Mouse (Mus musculus): Measurements from ENCODE around the gene Txlna. TPM values are rescaled to one million over a fixed set of nuclear protein-coding genes. Genes with fewer than 3 reads are reported as not detected.

Gene Txlna
- polyA plus RNA-seq, 1 experiment from 2014 or later, result 58.1 TPM

DNA sequence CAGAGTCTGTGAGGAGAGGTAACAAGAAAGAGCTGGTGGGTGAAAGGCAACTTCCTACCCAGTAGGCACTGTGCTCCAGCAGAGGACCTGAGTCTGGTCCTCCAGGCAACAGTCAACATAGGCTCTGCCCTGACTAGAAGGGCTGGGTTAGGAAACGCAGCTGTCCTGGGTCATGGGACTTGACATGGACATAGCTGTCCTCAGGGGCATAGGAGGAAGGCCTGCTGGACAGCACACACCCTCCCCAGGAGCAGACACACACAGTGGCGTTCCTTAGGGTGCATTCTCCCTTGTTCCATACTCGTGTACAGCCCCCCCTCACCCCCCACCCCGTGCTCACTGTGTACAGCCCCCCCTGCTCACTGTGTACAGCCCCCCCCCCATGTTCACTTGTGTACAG is 30.4 kb downstream of the Txlna start:
- 0 out of 2 replicates have a peak overlapping the region, but pooled peaks have one; percentile 46 for H3K9ac ChIP-seq
- no peak overlapping the region for H3K4me3 ChIP-seq
- ATAC-seq (ENCODE audit: low FRiP score), result no peak
- no peak overlapping the region for H3K27ac ChIP-seq
- H3K36me3 ChIP-seq, result peaks cover 41% of the 10 kb centered on the region
- H3K4me2 ChIP-seq, result no peak overlapping the region
- 65% methylated on average over 4 of the region's 4 CpGs for WGBS
- no peaks in the 10 kb centered on the region; the same call in 1 of the 2 replicates for H3K4me1 ChIP-seq (replicated peaks)
- H3K27me3 ChIP-seq, result no peaks in the 10 kb centered on the region
- H3K9me3 ChIP-seq, result no peaks in the 10 kb centered on the region

DNA sequence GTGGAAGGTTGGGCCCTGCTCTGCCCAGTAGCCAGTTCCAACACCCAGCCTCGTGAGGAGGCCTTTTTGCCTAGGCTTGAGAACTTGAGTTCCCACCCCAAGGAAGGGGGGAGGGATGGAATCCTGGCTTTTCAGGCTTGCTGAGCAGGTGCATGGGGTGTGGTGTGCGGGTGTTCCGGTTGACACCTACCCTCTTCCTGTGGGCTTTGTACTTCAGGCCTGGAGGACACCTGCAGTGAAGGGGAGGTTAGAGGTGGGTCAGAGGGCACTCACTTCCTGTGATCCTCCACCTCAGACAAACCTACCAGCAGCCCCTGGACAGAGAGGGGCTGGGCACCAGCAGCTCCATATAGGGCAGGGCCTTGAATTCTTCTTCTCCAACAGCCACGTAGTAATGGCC is 30.8 kb downstream of the Txlna start:
- no peak for ATAC-seq (ENCODE audit: low FRiP score)
- H3K36me3 ChIP-seq, result peaks cover 44% of the 10 kb centered on the region
- WGBS, result 86% methylated on average over 4 of the region's 4 CpGs

DNA sequence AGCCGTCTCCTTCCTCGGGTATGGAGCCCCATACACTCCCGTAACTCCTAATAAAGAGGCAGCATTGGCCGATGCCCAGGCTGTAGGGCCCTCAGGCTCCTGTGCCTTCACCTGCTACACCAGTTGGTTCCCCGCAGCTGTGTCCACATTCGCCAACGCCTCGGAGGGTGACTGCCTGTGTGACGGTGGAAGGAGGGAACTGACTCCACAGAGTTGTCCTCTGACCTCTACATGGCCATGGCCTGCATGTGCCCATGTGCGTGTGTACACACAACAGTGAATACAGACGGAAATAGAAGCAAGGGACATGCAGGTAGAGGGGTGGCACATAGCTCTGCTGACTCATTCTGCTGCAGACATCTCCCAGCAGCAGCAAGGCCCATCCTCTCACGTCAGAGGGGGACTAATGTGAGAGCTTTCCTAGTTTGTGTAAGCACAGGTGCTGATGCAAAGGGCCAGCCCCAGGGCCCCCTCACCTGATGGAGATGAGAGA is 31.7 kb downstream of the Txlna start:
- H3K4me2 ChIP-seq, result no peak overlapping the region
- no peaks in the 10 kb centered on the region for H3K9me3 ChIP-seq
- H3K4me1 ChIP-seq (replicated peaks), result no peaks in the 10 kb centered on the region; the same call in 1 of the 2 replicates
- no peak for ATAC-seq (ENCODE audit: low FRiP score)
- no peaks in the 10 kb centered on the region for H3K27me3 ChIP-seq
- H3K36me3 ChIP-seq, result peaks cover 53% of the 10 kb centered on the region
- H3K27ac ChIP-seq, result no peak overlapping the region
- 86% methylated on average over 12 of the region's 12 CpGs for WGBS
- no peak overlapping the region for H3K4me3 ChIP-seq
- no peak overlapping the region for H3K9ac ChIP-seq

More for the DNA sequence above, 30.8 kb downstream of the Txlna start:
- Histone ChIP-seq H3K4me2 (no peak overlapping the region), H3K4me3 (no peak overlapping the region), H3K4me1 (replicated peaks) (no peaks in the 10 kb centered on the region; the same call in 1 of the 2 replicates), H3K9ac (peak overlapping the region; percentile 46; the same call in 1 of the 2 replicates), H3K27ac (no peak overlapping the region), H3K27me3 (no peaks in the 10 kb centered on the region), H3K9me3 (no peaks in the 10 kb centered on the region)

DNA sequence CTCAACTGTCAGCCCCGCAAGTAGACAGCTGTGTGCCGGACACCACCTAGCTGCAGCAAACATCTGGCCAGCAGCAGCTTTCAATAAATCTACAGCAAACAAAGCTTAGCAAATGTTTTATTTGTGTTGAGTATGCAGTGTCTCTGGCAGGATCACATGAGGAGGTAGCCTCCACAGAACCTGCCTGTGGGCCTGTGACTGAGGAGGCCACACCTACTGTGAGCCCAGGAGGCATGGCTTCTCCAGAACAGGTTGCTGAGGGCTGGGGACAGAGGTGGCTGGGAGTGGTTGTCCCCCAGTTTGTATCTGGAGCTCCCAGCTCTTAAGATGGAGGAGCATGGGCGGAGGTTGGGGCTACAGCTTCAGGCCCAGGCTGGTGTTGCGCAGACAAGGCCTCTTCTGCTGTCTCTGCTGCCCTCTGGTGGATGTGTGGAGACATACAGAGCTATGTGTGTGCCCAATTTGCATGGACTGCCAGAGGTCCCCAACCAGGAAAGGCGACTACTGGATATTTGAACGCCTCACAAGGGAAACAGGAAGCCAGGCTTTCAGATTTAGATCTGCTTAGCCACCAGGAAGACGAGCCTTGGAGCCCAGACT is 32.3 kb downstream of the Txlna start:
- Histone ChIP-seq H3K4me2 (no peak overlapping the region), H3K4me1 (replicated peaks) (no peaks in the 10 kb centered on the region; the same call in 1 of the 2 replicates), H3K36me3 (peaks cover 54% of the 10 kb centered on the region), H3K4me3 (no peak overlapping the region), H3K9ac (peak overlapping the region; percentile 46; the same call in 1 of the 2 replicates), H3K9me3 (no peaks in the 10 kb centered on the region), H3K27me3 (no peaks in the 10 kb centered on the region), H3K27ac (peak overlapping the region; percentile 60)
- 42% methylated on average over 7 of the region's 7 CpGs for WGBS
- peak; percentile 83 for ATAC-seq (ENCODE audit: low FRiP score)

DNA sequence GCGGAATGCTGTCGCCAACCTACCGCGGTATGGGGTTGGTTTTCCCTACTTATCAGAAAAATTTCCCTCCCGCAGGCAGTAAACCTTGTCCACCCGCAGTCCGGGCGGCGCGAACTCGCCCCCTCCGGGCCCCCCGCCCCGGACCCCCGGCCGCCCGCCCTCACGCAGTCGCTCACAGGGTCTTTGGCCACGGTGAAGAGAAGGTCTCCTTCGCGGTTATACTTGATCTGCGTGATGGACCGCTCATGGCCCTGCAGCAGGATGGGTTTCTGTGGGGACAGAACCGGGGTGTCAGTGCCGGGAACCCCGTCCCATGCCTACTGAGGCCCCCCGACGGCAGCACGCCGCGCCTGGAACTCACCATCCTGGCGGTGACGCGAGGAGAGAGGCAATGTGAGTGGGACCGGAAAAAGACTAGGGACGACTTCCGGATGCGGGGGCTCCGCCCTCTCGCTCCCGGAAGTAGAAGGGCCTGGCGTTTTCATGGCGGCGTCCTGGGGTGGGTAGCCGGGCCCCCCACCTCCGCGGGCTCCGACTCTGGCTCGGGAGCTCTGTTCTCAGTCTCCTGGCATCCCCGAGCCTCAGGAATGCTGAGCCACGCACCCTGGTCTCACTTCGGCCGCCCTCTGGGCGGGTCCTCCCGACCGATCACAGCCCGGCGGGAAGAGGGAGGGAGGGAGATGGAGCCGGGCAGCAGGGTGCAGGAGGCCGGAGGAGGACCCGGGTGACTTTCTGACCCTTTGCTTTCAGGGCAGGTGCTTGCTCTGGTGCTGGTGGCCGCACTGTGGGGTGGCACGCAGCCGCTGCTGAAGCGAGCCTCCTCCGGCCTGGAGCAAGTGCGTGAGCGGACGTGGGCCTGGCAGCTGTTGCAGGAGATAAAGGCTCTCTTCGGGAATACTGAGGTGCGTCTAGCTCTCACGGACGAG is 40.4 kb downstream of the Txlna start, which contains the start of the genes Eif3i and Tmem234:
Gene Eif3i, minus strand, starts transcription at position 416 of the 926 bp plus-strand sequence.
Gene Tmem234, plus strand, starts transcription at position 436 of the 926 bp plus-strand sequence.
- H3K9ac ChIP-seq, result peak within 1 kb of the TSS; percentile 95
- peak within 1 kb of the TSS; percentile 88 for H3K4me2 ChIP-seq
- H3K27ac ChIP-seq, result peak within 1 kb of the TSS; percentile 86
- ATAC-seq (ENCODE audit: low FRiP score), result peak; percentile 90
- peaks cover 37% of the 10 kb centered on the region for H3K4me1 ChIP-seq (replicated peaks)
- no peaks in the 10 kb centered on the region for H3K9me3 ChIP-seq
- no peaks in the 10 kb centered on the region for H3K27me3 ChIP-seq
- under 1% methylated on average over 74 of the region's 74 CpGs for WGBS
- H3K4me3 ChIP-seq, result peak within 1 kb of the TSS; percentile 99
- H3K36me3 ChIP-seq, result peaks cover 61% of the 10 kb centered on the region

DNA sequence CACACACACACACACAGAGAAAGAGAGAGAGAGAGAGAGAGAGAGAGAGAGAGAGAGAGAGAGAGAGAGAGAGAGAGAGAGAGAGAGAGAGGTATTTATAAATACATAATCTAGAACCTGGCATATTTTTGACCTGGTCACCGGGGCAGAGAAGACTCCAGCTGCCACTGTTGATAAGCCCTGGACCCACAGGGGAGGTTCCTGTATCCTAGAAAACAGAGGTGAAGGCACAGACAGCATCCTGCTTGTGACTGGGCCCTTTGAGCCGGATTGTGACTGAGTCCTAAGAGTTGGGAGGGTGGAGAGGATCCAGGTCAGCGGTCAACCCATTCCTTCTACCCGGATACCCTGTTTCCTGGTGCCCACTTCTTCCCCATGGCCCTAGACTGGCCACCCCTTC is 52.0 kb downstream of the Txlna start:
- Histone ChIP-seq H3K9me3 (no peaks in the 10 kb centered on the region), H3K4me1 (replicated peaks) (peaks cover 8% of the 10 kb centered on the region), H3K4me2 (no peak overlapping the region), H3K36me3 (peaks cover 40% of the 10 kb centered on the region), H3K4me3 (no peak overlapping the region), H3K27ac (0 out of 2 replicates have a peak overlapping the region, but pooled peaks have one; percentile 18), H3K9ac (no peak overlapping the region), H3K27me3 (no peaks in the 10 kb centered on the region)
- ATAC-seq (ENCODE audit: low FRiP score), result no peak
- 83% methylated on average over 4 of the region's 4 CpGs for WGBS

DNA sequence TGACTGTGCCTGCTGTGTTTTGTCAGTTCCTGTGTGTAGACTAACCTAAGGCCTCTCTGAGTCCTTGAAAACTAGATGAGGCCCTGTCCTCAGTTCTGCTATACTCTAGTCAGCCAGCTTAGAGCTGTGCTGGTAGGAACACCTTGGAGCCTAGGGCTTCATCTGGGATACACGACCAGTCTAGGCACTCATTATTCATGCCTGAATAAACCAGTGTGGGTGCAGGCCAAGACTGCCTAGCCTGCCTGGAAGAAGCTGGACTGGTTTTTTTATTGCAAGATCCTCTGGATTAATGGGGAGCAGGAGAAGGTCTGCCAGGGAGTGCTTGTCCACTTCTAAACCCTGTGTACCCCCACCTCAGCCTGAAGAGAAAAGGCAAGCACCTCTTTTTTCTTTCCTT is 53.9 kb downstream of the Txlna start:
- Histone ChIP-seq H3K27ac (no peak overlapping the region), H3K9ac (no peak overlapping the region), H3K4me2 (no peak overlapping the region), H3K4me3 (no peak overlapping the region), H3K27me3 (no peaks in the 10 kb centered on the region), H3K9me3 (no peaks in the 10 kb centered on the region), H3K36me3 (peaks cover 21% of the 10 kb centered on the region), H3K4me1 (replicated peaks) (peaks cover 8% of the 10 kb centered on the region)
- no peak for ATAC-seq (ENCODE audit: low FRiP score)
- 37% methylated on average over 1 of the region's 1 CpGs for WGBS

DNA sequence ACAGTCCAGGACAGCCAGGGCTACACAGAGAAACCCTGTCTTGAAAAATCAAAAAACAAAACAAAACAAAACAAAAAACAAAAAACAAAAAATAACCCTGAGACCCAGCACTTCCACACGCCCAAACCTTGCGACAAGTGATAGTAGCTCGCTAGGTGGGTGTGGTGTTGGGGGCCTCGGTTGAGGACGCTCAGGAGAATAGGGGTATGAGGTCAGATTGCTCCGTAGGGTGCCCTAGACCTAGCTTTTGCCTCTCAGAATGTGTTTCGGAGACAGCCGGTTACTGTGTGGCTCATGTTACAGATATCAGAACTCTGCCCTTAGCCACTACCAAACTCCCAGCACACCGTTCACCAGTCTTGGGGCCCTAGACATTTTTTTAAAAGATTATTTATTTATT is 55.1 kb downstream of the Txlna start:
- no peaks in the 10 kb centered on the region for H3K27me3 ChIP-seq
- H3K27ac ChIP-seq, result no peak overlapping the region
- no peaks in the 10 kb centered on the region for H3K9me3 ChIP-seq
- no peak for ATAC-seq (ENCODE audit: low FRiP score)
- no peak overlapping the region for H3K9ac ChIP-seq
- H3K4me3 ChIP-seq, result no peak overlapping the region
- H3K4me2 ChIP-seq, result 0 out of 2 replicates have a peak overlapping the region, but pooled peaks have one; percentile 52
- H3K36me3 ChIP-seq, result peaks cover 9% of the 10 kb centered on the region
- peaks cover 8% of the 10 kb centered on the region for H3K4me1 ChIP-seq (replicated peaks)
- 84% methylated on average over 9 of the region's 9 CpGs for WGBS

DNA sequence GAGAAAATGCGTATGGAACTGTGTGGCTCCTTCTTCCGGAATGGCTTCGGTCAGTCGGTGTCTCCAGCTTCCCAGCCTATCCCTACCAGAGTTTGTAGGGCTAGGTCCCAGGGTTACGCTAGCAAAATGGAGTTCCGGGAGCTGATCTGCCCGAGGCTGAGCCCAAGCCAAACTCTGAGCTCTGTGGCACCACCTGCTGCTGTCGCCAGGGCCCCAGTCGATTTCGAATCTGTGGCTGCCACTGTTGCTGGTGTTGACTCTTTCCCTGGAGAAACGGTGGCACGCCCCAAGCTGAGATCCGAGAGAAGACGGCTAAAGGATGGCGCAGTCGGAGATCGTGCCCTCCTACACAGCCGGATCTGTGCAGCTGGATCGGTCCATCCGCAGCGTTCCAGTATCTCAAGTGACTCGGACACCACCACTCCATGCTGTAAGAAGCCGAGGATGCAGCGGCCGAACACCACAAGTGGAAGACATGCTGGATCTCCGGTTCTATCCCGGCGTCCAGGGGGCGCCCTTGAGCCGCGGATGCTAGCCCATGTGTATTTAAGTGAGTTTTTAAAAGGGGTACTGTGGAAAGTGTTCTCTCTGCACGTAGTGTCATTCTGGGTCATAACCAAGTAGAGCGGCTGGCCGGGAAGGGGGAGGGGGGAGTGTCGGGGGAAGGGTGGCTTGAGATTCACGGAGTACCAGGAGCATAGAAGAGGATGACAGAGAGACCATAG is 55.8 kb downstream of the Txlna start:
- Histone ChIP-seq H3K9ac (peak overlapping the region; percentile 46), H3K4me1 (replicated peaks) (peaks cover 8% of the 10 kb centered on the region), H3K9me3 (no peaks in the 10 kb centered on the region), H3K4me2 (peak overlapping the region; percentile 52), H3K36me3 (peaks cover 2% of the 10 kb centered on the region), H3K27me3 (no peaks in the 10 kb centered on the region), H3K27ac (0 out of 2 replicates have a peak overlapping the region, but pooled peaks have one; percentile 12), H3K4me3 (peak overlapping the region; percentile 33)
- 3% methylated on average over 36 of the region's 36 CpGs for WGBS
- ATAC-seq (ENCODE audit: low FRiP score), result no peak

DNA sequence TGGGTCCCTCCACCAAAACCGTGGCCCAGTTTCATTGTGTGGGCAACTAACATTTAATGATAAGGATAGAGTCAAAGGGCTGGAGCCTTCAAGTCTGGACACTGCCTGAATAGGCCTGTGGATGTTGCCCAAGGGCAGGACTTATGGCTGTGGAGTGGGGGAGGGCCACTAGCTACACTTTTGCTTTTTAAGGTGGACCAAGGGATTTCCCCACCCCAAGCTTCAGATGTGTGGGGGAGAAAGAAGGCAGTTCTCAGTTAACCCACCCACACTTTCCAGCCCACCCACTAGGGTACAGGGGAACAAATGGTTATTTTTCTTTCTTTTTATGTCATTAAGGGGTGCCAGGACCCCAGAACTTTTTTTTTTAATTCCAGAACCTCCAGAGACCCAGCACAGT is 56.5 kb downstream of the Txlna start:
- H3K4me3 ChIP-seq, result peak overlapping the region; percentile 33; the same call in 1 of the 2 replicates

DNA sequence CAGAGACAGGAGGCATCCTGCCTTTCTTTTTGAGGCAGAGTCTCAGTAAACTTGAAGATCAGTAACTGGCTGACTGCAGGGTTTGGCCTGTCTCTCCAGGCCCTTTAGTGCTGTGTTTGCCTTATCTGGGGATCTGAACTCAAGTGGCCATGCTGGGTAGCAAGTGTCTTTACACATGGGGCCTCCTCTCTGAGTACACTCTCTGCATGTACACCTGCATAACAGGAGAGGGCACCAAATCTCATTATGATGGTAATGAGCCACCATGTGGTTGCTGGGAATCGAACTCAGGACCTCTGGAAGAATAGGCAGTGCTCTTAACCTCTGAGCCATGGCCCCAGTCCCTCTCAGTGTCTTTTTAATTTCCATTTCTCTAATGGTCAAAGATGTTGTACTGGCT is 58.6 kb downstream of the Txlna start:
- Histone ChIP-seq H3K9me3 (no peaks in the 10 kb centered on the region), H3K4me1 (replicated peaks) (peaks cover 9% of the 10 kb centered on the region), H3K9ac (no peak overlapping the region), H3K27ac (no peak overlapping the region), H3K4me2 (no peak overlapping the region), H3K36me3 (no peaks in the 10 kb centered on the region), H3K4me3 (no peak overlapping the region), H3K27me3 (0 out of 2 replicates have a peak, but pooled peaks cover 5% of the 10 kb centered on the region)
- 80% methylated on average over 1 of the region's 1 CpGs for WGBS
- ATAC-seq (ENCODE audit: low FRiP score), result no peak

More for the DNA sequence above, 56.5 kb downstream of the Txlna start:
- Histone ChIP-seq H3K9ac (no peak overlapping the region), H3K36me3 (no peaks in the 10 kb centered on the region), H3K27me3 (no peaks in the 10 kb centered on the region), H3K27ac (no peak overlapping the region), H3K4me2 (peak overlapping the region; percentile 52), H3K4me1 (replicated peaks) (peaks cover 8% of the 10 kb centered on the region), H3K9me3 (no peaks in the 10 kb centered on the region)
- 69% methylated on average over 1 of the region's 1 CpGs for WGBS
- no peak for ATAC-seq (ENCODE audit: low FRiP score)
